Mouse (Mus musculus): ENCODE measurements around the gene Rbfox3. TPM values are rescaled to one million over a fixed set of nuclear protein-coding genes. Genes with fewer than 3 reads are reported as not detected.
"Not testable (repeated sequence)": the region's sequence is repeated elsewhere in the genome, so short reads cannot be mapped to it uniquely, and the experiment has no call there.

Rbfox3 gene
- total RNA-seq, 2 experiments from 2014 or later = 272 to 280 TPM

DNA sequence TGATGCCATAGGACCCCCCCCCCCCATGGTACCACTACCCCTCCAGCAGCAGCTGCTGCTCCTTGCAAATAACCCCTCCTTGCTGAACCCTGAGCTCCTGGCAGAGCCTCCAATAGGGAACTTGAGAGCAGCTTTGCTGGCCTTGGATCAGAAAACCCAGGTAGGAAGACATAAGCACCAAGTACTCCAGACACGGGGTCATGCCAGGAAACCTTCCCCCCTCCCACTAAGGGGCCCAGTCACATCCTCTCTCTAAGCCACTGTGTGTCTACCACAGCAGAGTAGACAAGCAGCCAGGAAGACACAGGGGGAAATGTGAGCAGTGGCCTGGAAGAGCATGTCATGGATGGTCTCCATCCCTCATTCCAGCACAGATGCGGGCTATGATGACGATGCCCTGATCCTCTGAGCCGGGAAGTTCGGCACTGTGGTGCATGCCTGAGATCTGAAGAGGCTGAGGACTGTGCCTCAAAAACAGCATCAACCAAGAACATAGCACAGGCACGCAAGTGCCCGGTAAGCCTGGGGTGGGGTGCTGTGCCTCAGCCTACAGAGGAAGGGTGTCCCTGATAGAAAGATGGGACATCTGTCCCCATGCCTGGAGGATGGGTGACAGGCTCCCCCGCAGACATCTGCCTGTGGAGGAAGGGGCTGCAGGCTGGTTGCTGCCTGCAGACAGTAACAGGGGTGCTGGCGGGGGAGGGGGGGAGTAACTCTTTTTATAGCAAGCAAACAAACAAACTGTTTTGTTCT lies 119.1 kb downstream of the Rbfox3 start:
- peak; percentile 42 to 51 for DNase-seq (ENCODE audit: extremely low spot score in 1 of 2, low spot score in 2 of 2)
- intact Hi-C loops (cut with DNase I) = no loop called here

DNA sequence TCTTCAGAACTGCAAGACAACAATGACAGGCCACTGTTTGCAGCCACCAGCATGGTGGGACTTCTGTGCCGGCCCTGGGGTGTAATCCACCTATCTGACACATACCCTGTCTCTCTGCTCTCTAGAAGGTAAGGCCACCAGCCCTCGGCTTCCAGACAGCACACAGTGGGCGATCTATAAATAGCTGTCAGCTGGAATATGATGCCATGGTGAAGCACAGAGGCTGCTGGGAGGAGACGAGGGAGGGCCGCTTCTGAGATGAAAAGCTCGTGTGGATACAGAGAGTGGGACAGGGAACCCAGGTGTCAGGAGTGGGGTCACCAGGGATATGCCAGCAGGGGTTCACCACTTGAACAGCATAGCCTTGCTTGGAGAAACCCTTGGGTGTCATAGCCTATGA lies 120.0 kb downstream of the Rbfox3 start:
- intact Hi-C loops (cut with DNase I) = no loop called here
- DNase-seq (ENCODE audit: extremely low spot score in 1 of 2, low spot score in 2 of 2) = no peak

- no peak for DNase-seq (ENCODE audit: extremely low spot score in 1 of 2, low spot score in 2 of 2)
Measured at GRCm38 (mm10) chr11:118788091-118788490, 123.3 kb downstream of the Rbfox3 start.

GRCm38 (mm10) chr11:118782677-118783076 lies 128.7 kb downstream of the Rbfox3 start:
- intact Hi-C loops (cut with DNase I) = no loop called here
- DNase-seq (ENCODE audit: extremely low spot score in 1 of 2, low spot score in 2 of 2) = no peak

More at GRCm38 (mm10) chr11:118788091-118788490, 123.3 kb downstream of the Rbfox3 start:
- intact Hi-C loops (cut with DNase I) = no loop called here

- DNase-seq (ENCODE audit: extremely low spot score in 1 of 2, low spot score in 2 of 2) = no peak
Measured at GRCm38 (mm10) chr11:118775753-118776152, 135.6 kb downstream of the Rbfox3 start.

GRCm38 (mm10) chr11:118774777-118775176 lies 136.6 kb downstream of the Rbfox3 start:
- intact Hi-C loops (cut with DNase I); DNase-seq (ENCODE audit: extremely low spot score in 1 of 2, low spot score in 2 of 2): not testable (repeated sequence)

More at GRCm38 (mm10) chr11:118775753-118776152, 135.6 kb downstream of the Rbfox3 start:
- intact Hi-C loops (cut with DNase I) = no loop called here

GRCm38 (mm10) chr11:118773076-118773583 lies 138.3 kb downstream of the Rbfox3 start:
- intact Hi-C loops (cut with DNase I) = no loop called here
- no peak for DNase-seq (ENCODE audit: extremely low spot score in 1 of 2, low spot score in 2 of 2)

DNA sequence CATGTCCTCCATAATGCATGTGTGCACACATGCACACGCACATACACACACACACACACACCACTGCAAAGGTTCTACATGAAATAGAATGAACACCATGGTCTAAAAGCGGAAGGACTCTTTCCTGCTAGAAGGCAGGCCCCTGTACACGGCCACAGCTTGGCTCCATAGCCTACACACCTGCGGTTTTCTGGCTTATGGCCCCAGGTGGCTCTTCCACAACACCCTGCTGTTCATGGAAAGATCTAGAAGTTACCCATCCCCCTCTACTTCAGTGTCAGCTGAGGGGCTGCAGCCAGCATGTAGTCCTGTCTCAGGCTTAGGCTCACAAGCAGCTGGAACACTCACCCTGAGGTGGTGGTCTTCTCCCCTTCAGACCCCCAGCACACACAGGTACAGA lies 140.0 kb downstream of the Rbfox3 start:
- DNase-seq (ENCODE audit: extremely low spot score in 1 of 2, low spot score in 2 of 2) = no peak
- intact Hi-C loops (cut with DNase I) = no loop called here

GRCm38 (mm10) chr11:118770789-118771188 lies 140.6 kb downstream of the Rbfox3 start:
- DNase-seq (ENCODE audit: extremely low spot score in 1 of 2, low spot score in 2 of 2) = no peak
- intact Hi-C loops (cut with DNase I) = no loop called here

DNA sequence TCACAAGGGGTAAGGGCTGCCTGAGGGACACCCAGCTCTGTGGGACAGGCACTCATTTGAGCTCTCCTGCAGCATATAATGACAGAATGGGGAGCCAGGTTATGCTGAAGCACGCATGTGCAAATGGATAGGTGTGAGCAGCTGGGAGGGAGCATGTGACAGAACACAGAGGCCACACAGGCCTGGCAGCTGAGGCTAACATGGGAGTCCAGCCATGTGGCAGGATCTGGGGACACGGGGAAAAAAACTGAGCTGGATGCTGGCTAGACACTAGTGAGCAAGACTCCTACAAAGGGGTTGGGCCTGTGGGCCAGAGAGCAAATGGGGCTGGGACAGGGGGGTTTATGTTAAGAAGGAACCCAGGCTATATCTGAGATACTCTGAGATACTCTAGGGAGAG lies 141.9 kb downstream of the Rbfox3 start:
- intact Hi-C loops (cut with DNase I) = no loop called here
- no peak for DNase-seq (ENCODE audit: extremely low spot score in 1 of 2, low spot score in 2 of 2)

DNA sequence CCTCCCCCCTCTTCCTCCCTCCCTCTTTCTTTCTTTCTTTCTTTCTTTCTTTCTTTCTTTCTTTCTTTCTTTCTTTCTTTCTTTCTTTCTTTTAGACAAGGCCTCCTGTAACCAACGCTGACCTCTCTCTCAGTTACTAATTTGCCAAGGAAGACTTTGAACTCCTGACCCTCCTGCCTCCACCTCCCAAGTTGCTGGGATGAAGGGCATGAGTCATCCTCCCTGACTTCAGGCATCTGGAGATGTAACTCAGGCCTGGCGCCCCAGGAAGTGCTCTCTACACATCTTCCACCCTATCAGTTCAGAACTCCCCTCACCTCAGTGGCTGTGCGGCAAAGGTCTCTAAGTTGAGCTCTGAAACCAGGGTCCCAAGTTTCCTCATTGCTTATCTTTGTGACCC lies 143.0 kb downstream of the Rbfox3 start:
- intact Hi-C loops (cut with DNase I) = no loop called here
- DNase-seq (ENCODE audit: extremely low spot score in 1 of 2, low spot score in 2 of 2) = no peak

- intact Hi-C loops (cut with DNase I) = no loop called here
- no peak for DNase-seq (ENCODE audit: extremely low spot score in 1 of 2, low spot score in 2 of 2)
Measured at GRCm38 (mm10) chr11:118767411-118767810, 144.0 kb downstream of the Rbfox3 start.

DNA sequence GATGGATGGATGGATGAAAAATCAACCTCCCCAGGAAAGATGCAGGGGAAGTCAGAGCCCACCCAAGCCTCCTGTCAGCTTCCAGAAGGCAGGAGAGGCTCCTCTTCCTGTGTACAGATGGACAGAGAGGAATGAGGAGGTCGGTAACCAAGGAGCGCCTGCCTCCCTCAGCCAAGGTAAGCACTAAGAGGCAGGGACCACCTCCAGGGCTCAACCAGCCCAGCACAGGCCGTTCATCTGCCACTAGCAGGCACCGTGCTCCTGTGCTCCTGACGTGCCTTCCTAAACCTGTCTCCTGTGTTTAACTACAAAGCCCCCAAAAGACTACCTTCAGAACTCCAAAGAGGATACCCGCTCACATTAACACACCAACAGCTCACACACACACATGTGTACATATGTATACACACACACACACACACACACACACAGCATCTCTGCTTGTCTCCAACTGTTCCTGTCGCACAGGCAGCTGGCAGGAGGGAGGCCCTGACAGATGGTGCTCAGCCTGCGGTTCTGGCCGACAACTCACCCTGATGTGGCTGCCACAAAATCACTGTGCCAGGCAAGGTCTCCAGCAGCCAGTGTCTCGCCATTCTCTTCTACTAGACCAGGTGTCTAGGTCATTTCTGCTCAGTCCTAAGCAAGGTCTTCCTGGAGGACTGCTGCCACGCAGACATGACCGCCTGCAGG lies 151.0 kb downstream of the Rbfox3 start:
- DNase-seq (ENCODE audit: extremely low spot score in 1 of 2, low spot score in 2 of 2) = no peak
- intact Hi-C loops (cut with DNase I) = no loop called here

- intact Hi-C loops (cut with DNase I) = loop anchor here (5.0 kb wide), 1 partner anchor 148 kb away; no protein-coding TSS in a partner anchor
- no peak for DNase-seq (ENCODE audit: extremely low spot score in 1 of 2, low spot score in 2 of 2)
Measured at GRCm38 (mm10) chr11:118759228-118759627, 152.2 kb downstream of the Rbfox3 start.

GRCm38 (mm10) chr11:118758277-118758990 lies 153.0 kb downstream of the Rbfox3 start:
- no peak for DNase-seq (ENCODE audit: extremely low spot score in 1 of 2, low spot score in 2 of 2)
- intact Hi-C loops (cut with DNase I) = loop anchor here (5.0 kb wide), 1 partner anchor 149 kb away; no protein-coding TSS in a partner anchor

DNA sequence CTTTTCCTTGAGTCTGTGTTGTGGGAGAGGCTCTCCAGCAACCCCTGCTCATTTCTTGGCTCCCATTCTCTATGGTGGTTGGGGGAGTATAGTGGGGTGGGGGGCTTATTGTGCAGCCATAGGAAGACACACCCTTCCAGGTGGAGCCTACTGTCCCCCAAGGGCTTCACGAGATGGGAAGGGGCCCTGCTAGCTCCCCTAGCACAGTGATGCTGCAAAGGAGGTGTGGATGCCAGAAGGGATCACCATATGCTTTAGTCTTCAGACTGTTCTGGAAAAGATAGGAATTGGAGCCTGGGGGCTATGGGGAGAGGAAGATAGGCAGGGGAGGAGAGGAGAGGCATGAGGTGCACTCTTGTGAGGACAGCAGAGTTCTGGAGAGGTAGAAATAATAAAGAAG lies 153.9 kb downstream of the Rbfox3 start:
- no peak for DNase-seq (ENCODE audit: extremely low spot score in 1 of 2, low spot score in 2 of 2)
- intact Hi-C loops (cut with DNase I) = loop anchor here (5.0 kb wide), 1 partner anchor 150 kb away; no protein-coding TSS in a partner anchor

GRCm38 (mm10) chr11:118755003-118755402 lies 156.4 kb downstream of the Rbfox3 start:
- intact Hi-C loops (cut with DNase I) = loop anchor here (5.0 kb wide), 1 partner anchor 152 kb away; no protein-coding TSS in a partner anchor
- DNase-seq (ENCODE audit: extremely low spot score in 1 of 2, low spot score in 2 of 2) = no peak

DNA sequence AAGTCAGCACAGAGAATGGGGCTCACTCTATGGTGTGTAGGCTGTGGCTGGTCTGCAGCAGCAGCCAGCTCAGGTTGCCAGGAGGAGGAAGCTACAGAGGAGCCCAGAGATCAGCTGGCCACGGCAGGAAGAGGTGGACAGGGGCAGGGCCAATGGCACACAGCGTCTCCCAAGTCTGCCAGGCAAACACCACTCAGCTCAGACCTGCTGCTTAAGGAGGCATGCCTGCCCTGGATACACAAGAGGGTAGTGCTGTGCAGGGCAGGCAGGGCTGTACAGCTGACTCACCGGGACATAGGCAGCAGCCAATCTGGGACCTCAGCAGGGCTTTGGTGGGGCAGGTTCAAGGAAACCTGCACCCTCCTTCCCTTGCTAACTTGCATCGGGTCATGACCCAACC lies 156.9 kb downstream of the Rbfox3 start:
- DNase-seq (ENCODE audit: extremely low spot score in 1 of 2, low spot score in 2 of 2) = no peak
- intact Hi-C loops (cut with DNase I) = no loop called here

All from left cerebral cortex, postnatal 10 days (tissue).